Mouse (Mus musculus) brain, adult 10 weeks (tissue): Measurements from ENCODE around the gene Olfr709-ps1. TPM values are rescaled to one million over a fixed set of nuclear protein-coding genes. Genes with fewer than 3 reads are reported as not detected.

Experiments
- polyA plus RNA-seq: library from polyadenylated mRNA; stranded (reverse); fragments of 350-450 nt; fragmentation: Illumina TruSeq; extraction: RNeasy Lipid Tissue Mini Kit (QIAGEN cat#74804); gene quantifications from one replicate; pipeline ENCODE4 v1.2.3, GENCODE M21; 2015; ENCODE audit warnings: low read depth, low replicate concordance

Olfr709-ps1 gene
- not detected for polyA plus RNA-seq

GRCm38 (mm10) chr7:106932119-106932518 lies at the start of gene Olfr709-ps1:
TSS of gene Olfr709-ps1 (minus strand) at chr7:106932219.

GRCm38 (mm10) chr7:106975353-106975752 lies 43.3 kb upstream of the Olfr709-ps1 start, which contains the start of gene Olfr711:
TSS of gene Olfr711 (minus strand) at chr7:106975453.

GRCm38 (mm10) chr7:106963837-106964236 lies 31.8 kb upstream of the Olfr709-ps1 start, which contains the start of gene Olfr6:
TSS of gene Olfr6 (minus strand) at chr7:106963937.

GRCm38 (mm10) chr7:106948212-106948611 lies 16.2 kb upstream of the Olfr709-ps1 start, which contains the start of gene Olfr710:
TSS of gene Olfr710 (minus strand) at chr7:106948312.

GRCm38 (mm10) chr7:106907676-106908075 lies 24.3 kb downstream of the Olfr709-ps1 start, which contains the start of gene Olfr1532-ps1:
TSS of gene Olfr1532-ps1 (plus strand) at chr7:106908001.

GRCm38 (mm10) chr7:106901141-106901540 lies 30.9 kb downstream of the Olfr709-ps1 start, which contains the start of gene Olfr707:
TSS of gene Olfr707 (minus strand) at chr7:106901241.

GRCm38 (mm10) chr7:106888062-106888461 lies 44.0 kb downstream of the Olfr709-ps1 start, which contains the start of gene Olfr706:
TSS of gene Olfr706 (minus strand) at chr7:106888162.

GRCm38 (mm10) chr7:106876791-106877190 lies 55.2 kb downstream of the Olfr709-ps1 start, which contains the start of gene Olfr705:
TSS of gene Olfr705 (minus strand) at chr7:106876891.

Other genes starting within 250 kb of the Olfr709-ps1 start
- gene Olfr694, start 240.4 kb downstream of the Olfr709-ps1 start, polyA plus RNA-seq, result not detected
- gene Olfr695, start 215.8 kb downstream of the Olfr709-ps1 start, polyA plus RNA-seq, result not detected
- gene Olfr697, start 189.8 kb downstream of the Olfr709-ps1 start, polyA plus RNA-seq, result not detected
- gene Olfr698, start 176.8 kb downstream of the Olfr709-ps1 start, polyA plus RNA-seq, result not detected
- gene Olfr699, start 139.0 kb downstream of the Olfr709-ps1 start, polyA plus RNA-seq, result not detected
- not detected for gene Olfr700, start 123.4 kb downstream of the Olfr709-ps1 start, polyA plus RNA-seq
- not detected for gene Olfr701, start 118.1 kb downstream of the Olfr709-ps1 start, polyA plus RNA-seq
- gene Olfr702, start 98.3 kb downstream of the Olfr709-ps1 start, polyA plus RNA-seq, result not detected
- not detected for gene Olfr703, start 88.9 kb downstream of the Olfr709-ps1 start, polyA plus RNA-seq
- not detected for gene Olfr704, start 69.0 kb downstream of the Olfr709-ps1 start, polyA plus RNA-seq
- not detected for gene Olfr705, start 55.3 kb downstream of the Olfr709-ps1 start, polyA plus RNA-seq
- gene Olfr706, start 44.1 kb downstream of the Olfr709-ps1 start, polyA plus RNA-seq, result not detected
- gene Olfr707, start 31.0 kb downstream of the Olfr709-ps1 start, polyA plus RNA-seq, result not detected
- gene Olfr1532-ps1, start 24.2 kb downstream of the Olfr709-ps1 start, polyA plus RNA-seq, result not detected
- gene Olfr710, start 16.1 kb upstream of the Olfr709-ps1 start, polyA plus RNA-seq, result not detected
- not detected for gene Olfr6, start 31.7 kb upstream of the Olfr709-ps1 start, polyA plus RNA-seq
- gene Olfr711, start 43.2 kb upstream of the Olfr709-ps1 start, polyA plus RNA-seq, result not detected
- gene Olfr2, start 73.9 kb upstream of the Olfr709-ps1 start, polyA plus RNA-seq, result not detected
- gene Olfr713, start 99.0 kb upstream of the Olfr709-ps1 start, polyA plus RNA-seq, result not detected
- not detected for gene Olfr714, start 138.8 kb upstream of the Olfr709-ps1 start, polyA plus RNA-seq
- gene Olfr17, start 161.0 kb upstream of the Olfr709-ps1 start, polyA plus RNA-seq, result not detected
- gene Olfr715b, start 178.2 kb upstream of the Olfr709-ps1 start, polyA plus RNA-seq, result not detected
- not detected for gene Olfr715, start 198.9 kb upstream of the Olfr709-ps1 start, polyA plus RNA-seq
- not detected for gene Olfr716, start 206.1 kb upstream of the Olfr709-ps1 start, polyA plus RNA-seq
- not detected for gene Nlrp14, start 234.8 kb upstream of the Olfr709-ps1 start, polyA plus RNA-seq